Mouse (Mus musculus): ENCODE measurements around the gene Rnft2.

GRCm38 (mm10) chr5:118276711-118277110 lies 31.8 kb upstream of the Rnft2 start:
- TF ChIP-seq CTCF (IDR thresholded peaks at IDR 0.05 in 2 of 3, conservative IDR thresholded peaks at IDR 0.05 in 1 of 3; ENCODE audit: control insufficient read depth in 1 of 3, insufficient read depth in 1 of 3, low read depth in 2 of 3, low read length in 3 of 3, poor library complexity in 1 of 3, severe bottlenecking in 1 of 3): no peak
- no peak for TF ChIP-seq MAFK (IDR thresholded peaks at IDR 0.05; ENCODE audit: borderline replicate concordance, low read depth, low read length)
- no peak for TF ChIP-seq EP300 (IDR thresholded peaks at IDR 0.05; ENCODE audit: low read depth in 1 of 2, low read length in 2 of 2)
- TF ChIP-seq ZKSCAN1 (IDR thresholded peaks at IDR 0.05; ENCODE audit: low read depth, low read length): no peak
- TF ChIP-seq POLR2A (IDR thresholded peaks at IDR 0.05; ENCODE audit: control insufficient read depth in 1 of 2, insufficient read depth in 1 of 2, low read depth in 1 of 2, low read length in 2 of 2, poor library complexity in 1 of 2): no peak
